Mouse (Mus musculus) liver, adult (tissue): ENCODE results near the gene Gm49510.
A peak's percentile ranks its signal among the peaks of the same experiment; 100 is the strongest.

Experiments
- GATA4 ChIP-seq: IDR thresholded peaks from 2 replicates; pipeline ENCODE4 v1.6.1; 2014; ENCODE audit warnings: mild to moderate bottlenecking, low read length; ENCODE audit not compliant: insufficient replicate concordance

The Gm49510 gene

GRCm38 (mm10) chr15:78873803-78874435 lies 25.5 kb upstream of the Gm49510 start:
- no peak for TF ChIP-seq GATA4

GRCm38 (mm10) chr15:78874989-78875388 lies 24.5 kb upstream of the Gm49510 start:
- TF ChIP-seq GATA4, result no peak

DNA sequence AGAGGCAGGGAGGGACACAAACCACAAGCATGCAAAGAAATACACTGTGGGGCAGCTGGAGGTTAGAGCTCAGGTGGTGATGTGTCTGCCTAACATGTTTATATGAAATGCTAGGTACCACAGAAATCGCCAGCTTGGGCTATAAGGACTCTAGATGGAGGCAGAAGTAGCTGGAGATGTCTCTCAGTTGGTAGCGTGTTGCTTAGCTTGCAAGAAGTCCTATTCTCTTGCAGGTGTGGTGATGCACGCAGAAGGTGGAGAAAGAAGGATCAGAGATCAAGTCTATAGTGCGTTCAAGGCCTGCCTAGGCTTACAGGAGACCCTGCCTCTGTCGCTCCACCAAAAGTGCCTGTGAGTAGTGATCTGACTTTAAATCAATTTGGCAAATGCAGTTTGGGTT lies 23.9 kb upstream of the Gm49510 start:
- no peak for TF ChIP-seq GATA4

DNA sequence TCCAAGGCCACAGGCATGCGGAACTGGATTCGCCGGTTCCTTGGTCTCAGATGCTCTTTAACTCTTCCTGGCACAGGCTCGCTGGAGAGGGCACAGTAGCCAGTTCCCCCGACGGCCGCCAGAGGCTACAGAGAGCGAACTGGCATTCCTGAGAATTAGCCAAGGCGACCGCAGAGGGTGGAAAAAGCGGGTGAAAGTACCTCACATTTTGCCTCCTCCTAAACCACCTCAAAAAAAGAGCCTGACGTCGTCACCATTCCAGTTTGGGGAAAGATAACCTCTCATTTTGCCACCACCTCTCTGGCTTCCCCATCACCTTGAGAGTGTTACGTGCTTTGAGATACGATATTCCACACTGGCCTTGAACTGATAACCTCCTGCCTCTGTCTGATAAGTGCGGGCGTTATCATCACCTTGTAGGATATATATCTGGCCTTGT lies 23.2 kb upstream of the Gm49510 start:
- TF ChIP-seq GATA4, result peak; percentile 22; the same call in 1 of the 2 replicates

DNA sequence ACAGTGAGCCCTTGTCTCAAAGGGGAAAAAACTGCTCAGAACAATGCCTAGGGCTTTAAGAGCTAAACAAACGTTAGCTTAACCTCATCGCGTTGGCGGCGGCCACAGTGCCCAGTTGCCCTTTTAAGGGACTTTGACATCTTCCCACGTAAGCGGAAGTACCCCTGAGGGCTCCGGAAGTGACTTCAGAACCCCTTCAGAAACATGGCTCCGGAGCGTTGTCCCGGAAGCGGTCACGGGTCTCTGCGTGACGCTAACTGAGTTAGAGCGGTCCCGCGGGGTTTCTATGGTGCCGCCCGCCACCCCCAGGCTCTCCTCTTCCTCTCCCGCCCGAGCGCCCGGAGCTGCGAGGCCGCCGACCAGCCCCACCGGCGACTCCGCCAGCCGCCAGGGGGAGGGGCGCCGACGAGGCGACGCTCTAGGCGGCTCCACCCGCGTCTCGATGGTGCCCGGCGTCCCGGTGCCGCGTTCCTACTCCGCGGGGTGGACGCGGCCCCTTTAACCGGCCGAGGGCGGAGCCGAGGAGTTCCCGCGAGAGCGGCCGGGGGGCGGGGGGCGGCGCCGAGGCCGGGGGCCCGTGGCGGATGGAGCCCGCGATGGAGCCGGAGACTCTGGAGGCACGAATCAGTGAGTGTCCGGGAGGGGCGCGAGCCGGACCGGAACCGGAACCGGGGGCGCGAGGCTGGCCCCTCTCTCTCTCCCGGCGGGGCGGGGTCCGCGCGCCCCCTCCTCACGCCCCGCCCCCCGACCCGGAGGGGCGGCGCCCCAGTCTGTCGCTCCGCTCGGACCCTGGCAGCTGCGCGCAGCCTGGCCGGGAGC lies 22.3 kb upstream of the Gm49510 start, which contains the start of gene Gga1:
Gga1 (plus strand) TSS at position 200 of the 819 bp plus-strand sequence.
- no peak for TF ChIP-seq GATA4

- TF ChIP-seq GATA4, result no peak
These were observed 21.6 kb upstream of the Gm49510 start for GRCm38 (mm10) chr15:78877810-78878390.

GRCm38 (mm10) chr15:78880432-78880831 lies 19.0 kb upstream of the Gm49510 start:
- no peak for TF ChIP-seq GATA4

GRCm38 (mm10) chr15:78881828-78882227 lies 17.6 kb upstream of the Gm49510 start:
- no peak for TF ChIP-seq GATA4

DNA sequence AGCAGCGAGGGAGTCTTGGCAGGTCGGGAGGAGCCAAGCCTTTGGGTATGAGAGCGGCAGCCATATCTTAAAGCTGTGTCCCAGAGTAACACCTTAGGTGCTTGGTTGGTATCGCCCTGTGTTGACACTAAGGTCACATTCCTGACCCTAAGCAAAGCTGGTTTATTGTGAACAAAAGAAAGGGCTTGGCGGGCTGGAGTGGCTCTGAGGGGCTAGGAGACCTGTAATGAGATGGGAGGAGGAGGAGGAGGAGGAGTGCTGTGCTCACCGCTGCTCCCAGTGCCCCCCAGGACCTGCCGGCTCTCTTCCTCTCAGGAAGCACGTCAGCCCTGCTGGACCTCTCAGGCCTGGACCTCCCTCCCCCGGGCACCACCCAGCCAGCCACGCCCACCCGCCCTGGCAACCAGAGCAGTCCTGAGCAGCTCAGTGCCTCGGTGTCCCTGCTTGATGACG lies 10.0 kb upstream of the Gm49510 start:
- no peak for TF ChIP-seq GATA4

DNA sequence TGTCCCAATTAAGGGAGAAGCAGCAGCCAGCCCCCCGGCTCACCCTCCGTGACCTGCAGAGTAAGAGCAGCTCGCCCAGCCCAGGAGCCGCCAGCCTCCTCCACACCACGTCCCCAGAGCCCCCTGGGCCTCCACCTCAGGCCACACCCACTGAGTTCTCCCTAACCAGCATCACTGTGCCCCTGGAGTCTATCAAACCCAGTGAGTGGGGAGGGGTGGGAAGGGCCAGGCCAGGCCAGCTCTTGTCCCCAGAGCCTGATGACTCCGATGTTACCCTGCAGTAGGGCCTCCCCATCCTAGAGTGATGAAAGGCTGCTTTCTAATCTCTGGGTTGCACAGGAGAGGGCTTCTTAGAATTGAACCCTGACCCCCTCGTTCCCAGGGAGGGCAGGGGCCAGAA lies 7.0 kb upstream of the Gm49510 start:
- no peak for TF ChIP-seq GATA4

DNA sequence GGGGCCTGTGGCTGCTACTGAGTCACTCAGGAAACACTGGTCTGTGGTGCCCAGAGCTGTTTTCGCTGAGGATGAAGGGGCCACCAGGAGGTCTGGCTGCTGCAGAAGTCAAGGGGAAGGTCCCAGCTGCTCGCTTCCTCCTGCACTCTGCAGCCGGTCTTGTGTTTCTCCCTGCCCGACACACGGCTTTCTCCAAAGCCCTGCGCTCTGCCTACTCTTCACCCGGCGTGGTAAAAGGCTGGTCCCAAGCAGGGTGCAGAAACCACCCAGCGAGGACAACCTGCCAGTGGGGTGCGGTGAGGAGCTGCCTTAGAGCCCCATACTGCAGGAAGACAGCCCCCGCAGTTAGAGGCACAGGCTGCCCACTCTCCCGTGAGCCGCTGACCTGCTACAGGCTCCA lies 4.7 kb upstream of the Gm49510 start:
- TF ChIP-seq GATA4, result no peak

DNA sequence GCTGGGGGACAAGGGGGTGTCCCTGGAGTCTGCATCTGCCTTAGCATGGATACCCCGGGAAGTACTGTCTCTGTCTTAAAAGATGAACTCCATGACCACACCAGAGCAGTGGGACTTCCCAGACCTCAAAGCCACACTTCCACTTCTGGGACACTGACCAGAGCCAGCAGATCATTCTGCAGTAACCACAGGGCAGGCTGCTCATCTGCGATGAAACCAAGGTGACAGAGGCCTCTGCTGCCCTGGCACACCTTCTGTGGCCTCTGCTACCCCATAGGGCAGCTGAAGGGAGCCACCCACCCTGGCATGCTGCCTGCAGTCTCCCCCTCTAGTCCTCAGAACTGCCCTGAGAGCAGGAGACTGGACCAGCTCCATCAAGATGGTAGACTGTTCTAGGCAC lies 3.7 kb upstream of the Gm49510 start:
- TF ChIP-seq GATA4, result no peak

DNA sequence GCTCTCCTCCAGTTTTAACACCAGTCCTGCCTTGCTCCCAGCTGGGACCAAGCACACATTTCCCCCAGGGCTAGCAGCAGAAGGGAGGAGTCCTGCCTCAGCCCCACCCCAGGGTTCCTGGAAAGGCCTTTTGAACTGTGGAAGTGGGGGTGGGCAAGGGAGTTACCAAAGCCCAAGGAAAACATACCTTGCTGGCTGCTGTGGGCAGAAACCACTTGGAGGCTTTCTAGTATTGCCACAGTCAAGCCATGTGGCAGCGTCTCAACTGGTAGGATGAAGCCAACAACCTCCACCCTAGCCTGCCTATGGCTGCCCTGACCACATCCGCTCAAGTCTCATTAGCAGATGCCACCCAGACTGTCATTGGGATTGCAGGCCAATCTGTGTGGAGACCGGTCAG lies 3.3 kb upstream of the Gm49510 start:
- no peak for TF ChIP-seq GATA4

DNA sequence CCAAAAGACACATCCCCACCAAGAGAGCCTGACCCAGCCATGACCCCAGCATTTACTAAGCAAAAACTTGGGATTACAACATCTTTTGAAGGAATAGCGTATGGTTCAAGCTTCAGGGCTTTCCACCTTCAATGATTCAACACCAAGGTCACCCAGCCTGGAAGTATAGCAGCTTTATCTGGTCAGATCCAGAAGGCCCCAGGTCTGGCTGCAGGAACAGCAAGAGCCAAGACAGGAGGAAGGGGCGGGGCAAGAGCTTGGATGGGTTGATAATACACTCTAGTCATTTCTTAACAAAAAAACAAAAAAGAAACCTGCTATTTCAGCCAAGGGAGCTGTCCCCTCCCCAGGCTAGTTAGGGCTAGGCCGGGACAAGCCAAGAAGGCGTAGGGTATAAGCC lies 2.0 kb upstream of the Gm49510 start:
- no peak for TF ChIP-seq GATA4

- no peak for TF ChIP-seq GATA4
These were observed 913 bp upstream of the Gm49510 start for GRCm38 (mm10) chr15:78898507-78899001.
